Mouse (Mus musculus) heart, embryonic 10.5 days (tissue): Measurements from ENCODE around the gene Selp. TPM values are rescaled to one million over a fixed set of nuclear protein-coding genes. Genes with fewer than 3 reads are reported as not detected.

Experiments
- DNase-seq: peaks from one replicate; pipeline ENCODE4 v3.0.0-alpha.2; 2017; ENCODE audit warnings: low spot score
- H3K27ac ChIP-seq: fragments of 300-500 bp; sonication (generic); 2 replicates; pipeline ENCODE4 v1.5.1; 2016; ENCODE audit warnings: mild to moderate bottlenecking
- H3K27me3 ChIP-seq: fragments of 300-500 bp; sonication (generic); 2 replicates; pipeline ENCODE4 v1.6.1; 2016; ENCODE audit warnings: mild to moderate bottlenecking; ENCODE audit not compliant: poor library complexity, insufficient read depth, severe bottlenecking
- H3K36me3 ChIP-seq: fragments of 300-500 bp; sonication (generic); 2 replicates; pipeline ENCODE4 v1.6.1; 2016; ENCODE audit warnings: mild to moderate bottlenecking, moderate library complexity
- H3K4me1 ChIP-seq: fragments of 300-500 bp; sonication (generic); 2 replicates; pipeline ENCODE4 v1.6.1; 2016; ENCODE audit warnings: mild to moderate bottlenecking
- H3K4me3 ChIP-seq: fragments of 300-500 bp; sonication (generic); 2 replicates; pipeline ENCODE4 v1.5.1; 2016; ENCODE audit warnings: mild to moderate bottlenecking, moderate library complexity
- H3K9me3 ChIP-seq: fragments of 300-500 bp; sonication (generic); 2 replicates; pipeline ENCODE4 v1.6.1; 2016; ENCODE audit warnings: mild to moderate bottlenecking, moderate library complexity
- WGBS: fragments of 180-500 bp; shearing (Covaris S2); methylation state at CpG from one replicate; pipeline ENCODE4 v1.1.7; 2016; 5-methylcytosine and 5-hydroxymethylcytosine counted together
- polyA plus RNA-seq: library from polyadenylated mRNA; unstranded; fragments of >200 nt; fragmentation: Nextera tagmentation; extraction: Ambion mirVana; gene quantifications from 2 replicates; pipeline ENCODE4 v1.2.1, GENCODE M21; 2016

Selp gene
- polyA plus RNA-seq, 1 experiment from 2014 or later = 0.13 TPM

- Histone ChIP-seq H3K9me3 (no peaks in the 10 kb centered on the region), H3K4me1 (no peaks in the 10 kb centered on the region), H3K4me3 (no peak overlapping the region), H3K27me3 (no peaks in the 10 kb centered on the region), H3K27ac (no peak overlapping the region), H3K36me3 (no peaks in the 10 kb centered on the region)
- WGBS = 69% methylated on average over 3 of the region's 3 CpGs
- no peak for DNase-seq
Measured at GRCm38 (mm10) chr1:164130013-164130412, 14.9 kb downstream of the Selp start.

- Histone ChIP-seq H3K27me3 (no peaks in the 10 kb centered on the region), H3K4me1 (no peaks in the 10 kb centered on the region; the same call in 1 of the 2 replicates), H3K36me3 (no peaks in the 10 kb centered on the region), H3K9me3 (no peaks in the 10 kb centered on the region), H3K27ac (no peak overlapping the region), H3K4me3 (no peak overlapping the region)
- WGBS = 87% methylated on average over 1 of the region's 1 CpGs
- DNase-seq = no peak
Measured at GRCm38 (mm10) chr1:164132609-164133008, 17.5 kb downstream of the Selp start.

GRCm38 (mm10) chr1:164134101-164134500, 19.0 kb downstream of the Selp start:
- no peaks in the 10 kb centered on the region for H3K27me3 ChIP-seq
- DNase-seq = no peak
- no peaks in the 10 kb centered on the region; the same call in 1 of the 2 replicates for H3K4me1 ChIP-seq
- H3K27ac ChIP-seq = no peak overlapping the region
- H3K4me3 ChIP-seq = no peak overlapping the region
- H3K9me3 ChIP-seq = no peaks in the 10 kb centered on the region
- WGBS = 58% methylated on average over 6 of the region's 6 CpGs
- no peaks in the 10 kb centered on the region for H3K36me3 ChIP-seq

GRCm38 (mm10) chr1:164135360-164135759, 20.3 kb downstream of the Selp start:
- Histone ChIP-seq H3K36me3 (no peaks in the 10 kb centered on the region), H3K27ac (no peak overlapping the region), H3K9me3 (no peaks in the 10 kb centered on the region), H3K27me3 (no peaks in the 10 kb centered on the region), H3K4me1 (no peaks in the 10 kb centered on the region; the same call in 1 of the 2 replicates), H3K4me3 (no peak overlapping the region)
- WGBS = 47% methylated on average over 5 of the region's 5 CpGs
- no peak for DNase-seq

- Histone ChIP-seq H3K4me1 (no peaks in the 10 kb centered on the region; the same call in 1 of the 2 replicates), H3K27ac (no peak overlapping the region), H3K4me3 (no peak overlapping the region), H3K9me3 (no peaks in the 10 kb centered on the region), H3K36me3 (no peaks in the 10 kb centered on the region), H3K27me3 (no peaks in the 10 kb centered on the region)
- 55% methylated on average over 11 of the region's 11 CpGs for WGBS
- no peak for DNase-seq
Measured at GRCm38 (mm10) chr1:164135960-164136359, 20.9 kb downstream of the Selp start.

- H3K4me3 ChIP-seq = no peak overlapping the region
- H3K9me3 ChIP-seq = no peaks in the 10 kb centered on the region
- no peak overlapping the region for H3K27ac ChIP-seq
- no peaks in the 10 kb centered on the region for H3K27me3 ChIP-seq
- 68% methylated on average over 6 of the region's 6 CpGs for WGBS
- no peak for DNase-seq
- no peaks in the 10 kb centered on the region for H3K36me3 ChIP-seq
- no peaks in the 10 kb centered on the region; the same call in 1 of the 2 replicates for H3K4me1 ChIP-seq
Measured at GRCm38 (mm10) chr1:164136636-164137035, 21.6 kb downstream of the Selp start.

GRCm38 (mm10) chr1:164138365-164139130, 23.5 kb downstream of the Selp start:
- Histone ChIP-seq H3K4me1 (no peaks in the 10 kb centered on the region; the same call in 1 of the 2 replicates), H3K9me3 (no peaks in the 10 kb centered on the region), H3K27ac (no peak overlapping the region), H3K4me3 (0 out of 2 replicates have a peak overlapping the region, but pooled peaks have one; percentile 15), H3K27me3 (no peaks in the 10 kb centered on the region), H3K36me3 (no peaks in the 10 kb centered on the region)
- peak; percentile 87 for DNase-seq
- WGBS = 9% methylated on average over 5 of the region's 5 CpGs

GRCm38 (mm10) chr1:164139464-164139863, 24.4 kb downstream of the Selp start:
- H3K36me3 ChIP-seq = no peaks in the 10 kb centered on the region
- 62% methylated on average over 4 of the region's 4 CpGs for WGBS
- no peak overlapping the region for H3K27ac ChIP-seq

GRCm38 (mm10) chr1:164149083-164149482, 34.0 kb downstream of the Selp start:
- H3K27me3 ChIP-seq = no peaks in the 10 kb centered on the region
- 93% methylated on average over 7 of the region's 7 CpGs for WGBS
- no peaks in the 10 kb centered on the region for H3K36me3 ChIP-seq
- no peak overlapping the region for H3K4me3 ChIP-seq
- peaks cover 6% of the 10 kb centered on the region; the same call in 1 of the 2 replicates for H3K4me1 ChIP-seq
- no peak for DNase-seq
- no peak overlapping the region for H3K27ac ChIP-seq
- H3K9me3 ChIP-seq = no peaks in the 10 kb centered on the region

More at GRCm38 (mm10) chr1:164139464-164139863, 24.4 kb downstream of the Selp start:
- DNase-seq = no peak
- Histone ChIP-seq H3K4me3 (no peak overlapping the region), H3K27me3 (no peaks in the 10 kb centered on the region), H3K9me3 (no peaks in the 10 kb centered on the region), H3K4me1 (no peaks in the 10 kb centered on the region; the same call in 1 of the 2 replicates)

- no peaks in the 10 kb centered on the region for H3K9me3 ChIP-seq
- no peaks in the 10 kb centered on the region for H3K27me3 ChIP-seq
- H3K4me1 ChIP-seq = peaks cover 6% of the 10 kb centered on the region; the same call in 1 of the 2 replicates
- H3K4me3 ChIP-seq = peak within 1 kb of the TSS; percentile 49
- peak; percentile 79 for DNase-seq
- WGBS = 8% methylated on average over 16 of the region's 16 CpGs
- peak within 1 kb of the TSS; percentile 47 for H3K27ac ChIP-seq
- H3K36me3 ChIP-seq = no peaks in the 10 kb centered on the region
Measured at GRCm38 (mm10) chr1:164151387-164152088, 36.5 kb downstream of the Selp start, which contains the start of gene F5. Gene F5, plus strand, starts transcription at chr1:164151838.

- Histone ChIP-seq H3K27ac (no peak overlapping the region), H3K4me3 (no peak overlapping the region), H3K36me3 (no peaks in the 10 kb centered on the region), H3K4me1 (peaks cover 6% of the 10 kb centered on the region; the same call in 1 of the 2 replicates), H3K9me3 (no peaks in the 10 kb centered on the region), H3K27me3 (no peaks in the 10 kb centered on the region)
- DNase-seq = no peak
- WGBS = 86% methylated on average over 5 of the region's 5 CpGs
Measured at GRCm38 (mm10) chr1:164152836-164153235, 37.8 kb downstream of the Selp start.

- Histone ChIP-seq H3K4me3 (no peak overlapping the region), H3K27ac (no peak overlapping the region), H3K27me3 (no peaks in the 10 kb centered on the region), H3K36me3 (no peaks in the 10 kb centered on the region), H3K4me1 (peaks cover 6% of the 10 kb centered on the region; the same call in 1 of the 2 replicates), H3K9me3 (no peaks in the 10 kb centered on the region)
- WGBS = 82% methylated on average over 3 of the region's 3 CpGs
- no peak for DNase-seq
Measured at GRCm38 (mm10) chr1:164154983-164155382, 39.9 kb downstream of the Selp start.

GRCm38 (mm10) chr1:164158571-164158970, 43.5 kb downstream of the Selp start:
- Histone ChIP-seq H3K4me3 (no peak overlapping the region), H3K4me1 (no peaks in the 10 kb centered on the region), H3K27ac (no peak overlapping the region), H3K9me3 (no peaks in the 10 kb centered on the region), H3K27me3 (no peaks in the 10 kb centered on the region), H3K36me3 (no peaks in the 10 kb centered on the region)
- WGBS = 65% methylated on average over 4 of the region's 4 CpGs
- DNase-seq = no peak
